Mouse (Mus musculus): ENCODE data around the gene Fpr3. TPM values are rescaled to one million over a fixed set of nuclear protein-coding genes. Genes with fewer than 3 reads are reported as not detected.
"Not testable (repeated sequence)": the region's sequence is repeated elsewhere in the genome, so short reads cannot be mapped to it uniquely, and the experiment has no call there.

Gene Fpr3
- total RNA-seq (2015; ENCODE audit: low replicate concordance) (not detected in 2 replicates), total RNA-seq (2017; ENCODE audit: low replicate concordance) (not detected in 2 replicates)

DNA sequence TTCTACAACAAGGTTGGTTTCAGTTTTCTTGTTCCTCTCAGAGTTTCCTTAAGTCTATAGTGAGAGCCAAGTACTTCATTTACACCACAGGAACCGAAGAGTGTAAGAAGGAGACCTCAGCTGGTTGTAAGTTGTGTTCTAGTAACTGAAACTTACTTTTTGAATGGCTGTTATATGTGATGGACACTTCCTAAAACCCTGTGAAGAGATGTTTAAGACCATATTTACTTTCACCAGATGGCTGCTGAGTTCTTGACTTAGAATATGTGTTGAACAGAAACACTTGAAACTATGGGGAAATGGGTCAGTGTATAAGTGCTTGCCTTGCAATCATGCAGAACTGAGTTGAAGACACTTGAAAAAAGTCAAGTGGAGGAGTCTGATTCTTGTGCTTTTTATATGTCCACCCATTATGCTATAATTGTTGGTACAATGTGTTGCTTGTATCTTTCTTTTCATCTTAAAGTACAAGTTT is at the start of gene Fpr3, which contains the start of gene Fpr2:
TSS of gene Fpr3 (plus strand) at position 79 of the 475 bp plus-strand sequence.
TSS of gene Fpr2 (plus strand) at position 51 of the 475 bp plus-strand sequence.
- ATAC-seq (replicated peaks; ENCODE audit: low FRiP score, poor library complexity, severe bottlenecking) = no peak

DNA sequence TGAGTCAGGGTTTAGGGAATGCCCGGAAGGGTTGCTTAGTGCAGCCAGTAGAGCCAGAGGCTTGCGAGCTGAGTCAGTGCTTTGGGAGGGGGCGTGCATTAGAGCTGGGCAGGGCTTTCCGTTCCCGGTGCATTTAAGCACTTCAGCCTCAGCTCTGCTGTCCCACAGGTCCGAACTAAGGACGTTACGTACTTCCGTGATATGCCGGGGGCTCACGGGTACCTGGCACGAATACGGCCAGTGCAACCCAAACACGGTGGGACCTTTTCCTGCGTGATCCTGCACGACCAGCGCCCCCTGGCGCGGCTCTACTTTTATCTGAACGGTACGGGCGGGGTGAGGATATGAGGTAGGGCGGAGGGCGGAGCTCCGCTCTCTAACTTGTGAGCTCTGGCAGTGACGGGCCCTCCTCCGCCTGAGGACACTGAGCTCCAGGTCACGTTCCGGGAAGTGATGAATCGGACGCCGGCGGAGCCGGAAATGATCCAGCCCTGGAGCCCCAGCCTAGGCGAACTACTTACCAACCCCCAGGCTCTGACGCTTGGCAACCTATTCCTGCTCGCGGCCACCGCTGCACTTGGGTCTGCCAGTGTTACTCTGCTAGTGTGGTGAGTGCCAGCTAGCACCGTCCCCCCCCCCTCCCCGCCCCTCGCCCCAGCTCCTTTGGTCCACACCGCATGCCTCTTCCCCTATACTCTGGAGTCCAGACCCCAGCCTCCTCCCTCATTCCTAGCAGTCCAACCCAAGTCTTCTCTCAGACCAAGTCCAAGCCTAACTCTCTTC is 49.5 kb upstream of the Fpr3 start:
- peak; percentile 99 for ATAC-seq (replicated peaks; ENCODE audit: low FRiP score, poor library complexity, severe bottlenecking)

DNA sequence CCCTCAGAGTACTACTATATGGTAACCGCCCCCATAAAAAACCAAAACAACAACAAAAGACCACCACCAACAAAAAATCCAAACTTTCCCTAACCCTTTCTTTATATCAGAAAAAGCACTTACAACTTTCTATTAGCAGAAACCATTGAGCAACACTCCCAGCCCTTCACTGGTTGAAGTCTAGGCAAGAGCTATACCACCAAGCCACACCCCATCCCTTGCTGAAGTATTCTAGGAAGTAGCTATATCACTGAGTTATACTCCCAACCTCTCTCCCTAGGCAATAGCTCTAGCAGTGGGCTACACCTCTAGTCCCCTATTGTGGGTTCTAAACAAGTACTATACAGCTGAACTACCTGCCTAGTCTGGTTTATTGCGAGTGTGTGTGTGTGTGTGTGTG is 48.4 kb upstream of the Fpr3 start:
- no peak for ATAC-seq (replicated peaks; ENCODE audit: low FRiP score, poor library complexity, severe bottlenecking)

DNA sequence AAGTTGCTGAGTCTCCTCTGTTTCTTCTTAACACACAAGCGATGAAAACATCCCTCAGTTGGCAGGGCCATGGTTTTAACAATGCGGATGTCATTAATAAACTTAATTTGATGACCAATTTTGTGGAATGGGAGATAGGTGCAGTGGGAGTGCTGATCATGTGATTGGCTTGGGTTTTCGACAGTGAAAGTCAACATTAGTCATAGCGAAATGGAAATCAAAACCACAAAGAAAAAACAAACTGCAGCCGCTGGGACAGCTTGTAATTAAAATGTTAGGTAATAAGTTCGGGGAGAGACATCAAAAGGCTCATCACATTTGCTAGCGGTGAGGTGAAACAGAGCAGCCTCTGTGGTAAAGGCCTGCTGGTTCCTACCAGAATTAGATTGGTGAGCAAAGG is 46.9 kb upstream of the Fpr3 start:
- no peak for ATAC-seq (replicated peaks; ENCODE audit: low FRiP score, poor library complexity, severe bottlenecking)

DNA sequence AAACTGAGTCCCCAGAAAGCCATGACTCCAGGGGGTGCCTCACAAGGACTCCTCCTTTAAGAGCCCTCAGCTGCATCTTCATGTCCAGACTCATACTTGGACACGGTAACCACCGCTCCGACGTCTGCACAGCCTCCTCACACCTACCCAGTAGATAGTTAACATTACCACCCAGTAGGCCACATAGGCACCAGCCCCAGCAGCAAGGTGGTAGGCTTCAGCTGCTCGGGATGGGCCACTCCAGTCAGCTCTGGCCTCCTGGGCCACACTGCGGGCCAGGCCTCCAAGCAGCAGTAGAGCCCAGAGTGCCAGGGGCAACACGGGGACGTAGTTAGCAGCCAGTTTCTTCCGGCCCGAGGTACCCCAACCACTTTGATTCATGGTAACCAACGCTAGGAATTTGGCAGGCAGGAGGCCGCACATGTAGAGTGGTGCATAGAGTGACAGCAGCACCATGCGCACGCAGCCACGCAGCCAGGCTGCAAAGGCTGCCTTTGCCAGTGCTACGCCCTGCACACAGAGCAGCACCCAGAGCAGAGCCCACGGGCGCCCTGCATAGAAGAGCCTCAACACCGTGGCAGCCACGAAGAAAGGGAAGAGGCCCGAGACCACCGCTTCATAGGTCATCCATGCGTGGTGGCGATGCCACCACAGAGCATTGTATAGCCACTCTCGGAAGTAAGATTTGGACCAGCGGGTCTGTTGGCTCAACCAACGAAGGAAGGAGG is 44.0 kb upstream of the Fpr3 start:
- no peak for ATAC-seq (replicated peaks; ENCODE audit: low FRiP score, poor library complexity, severe bottlenecking)

DNA sequence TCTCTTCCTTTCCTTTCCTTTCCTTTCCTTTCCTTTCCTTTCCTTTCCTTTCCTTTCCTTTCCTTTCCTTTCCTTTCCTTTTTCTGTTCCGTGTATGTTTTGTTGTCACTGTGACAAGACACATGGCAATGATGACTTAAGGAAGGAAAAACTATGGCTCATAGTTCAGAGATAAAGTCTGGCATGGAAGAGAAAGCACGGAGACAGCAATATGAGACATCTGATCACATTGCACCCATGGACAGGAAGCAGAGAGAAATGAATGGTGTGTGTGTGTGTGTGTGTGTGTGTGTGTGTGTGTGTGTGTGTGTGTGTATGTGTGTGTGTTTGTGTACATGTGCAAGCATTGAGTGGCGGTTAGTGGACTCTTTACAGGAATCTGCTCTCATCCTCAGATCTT is 43.0 kb upstream of the Fpr3 start:
- not testable (repeated sequence) for ATAC-seq (replicated peaks; ENCODE audit: low FRiP score, poor library complexity, severe bottlenecking)

DNA sequence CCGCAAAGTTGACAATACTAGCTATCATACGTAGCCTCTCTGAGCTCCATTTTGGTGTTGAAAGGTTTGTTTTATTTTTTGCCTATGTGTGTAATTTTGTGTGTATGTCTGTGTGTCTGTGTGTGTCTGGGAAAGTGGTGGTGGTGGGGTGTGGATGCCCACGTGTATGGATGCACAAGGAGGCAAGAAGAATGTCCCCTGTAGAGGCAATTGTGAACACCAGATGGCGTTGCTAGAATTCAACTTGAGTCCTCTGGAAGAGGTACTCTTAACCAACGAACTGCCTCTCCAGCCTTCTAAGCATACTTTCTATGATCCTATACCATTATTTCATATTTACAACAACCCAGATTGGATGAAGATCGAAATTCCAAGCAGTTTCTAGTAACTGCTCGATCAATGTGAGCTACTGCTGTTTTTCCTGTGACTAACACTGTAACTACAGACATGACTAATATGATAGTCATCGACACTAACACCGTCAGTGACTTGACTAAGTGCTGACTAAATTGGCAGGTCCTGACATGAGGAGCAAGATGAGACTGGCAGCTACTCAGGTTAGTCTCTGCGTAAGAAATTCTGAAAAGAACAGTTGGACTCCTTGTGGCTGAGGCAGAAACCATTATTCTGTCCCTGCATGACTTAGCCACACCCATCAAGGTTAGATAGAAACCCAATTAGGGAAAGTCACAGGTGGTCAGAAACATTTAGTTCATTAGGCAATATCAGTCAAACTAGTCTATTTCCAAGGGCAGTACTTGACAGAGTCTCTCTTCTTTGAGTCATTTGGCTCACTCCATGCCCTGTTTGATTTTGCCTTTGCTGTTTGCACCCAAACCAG is 42.2 kb upstream of the Fpr3 start:
- no peak for ATAC-seq (replicated peaks; ENCODE audit: low FRiP score, poor library complexity, severe bottlenecking)

DNA sequence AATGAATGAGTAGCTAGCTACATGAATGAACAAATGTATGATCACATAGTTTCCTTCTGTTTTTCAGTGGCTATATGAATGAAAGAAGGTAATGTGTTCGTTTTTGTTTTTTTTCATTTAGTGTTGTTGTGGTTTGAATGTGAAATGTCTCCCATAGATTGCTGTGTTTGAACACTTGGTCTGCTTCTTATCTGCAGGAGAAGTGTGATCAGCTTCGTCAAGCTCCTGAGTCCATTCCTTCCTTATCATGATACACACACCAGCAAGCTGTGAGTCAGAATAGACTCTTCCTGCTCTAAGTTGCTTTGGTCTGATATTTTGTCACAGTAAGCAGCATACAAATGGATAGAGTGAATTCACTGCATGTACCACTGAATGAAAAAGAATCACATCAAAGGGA is 38.7 kb upstream of the Fpr3 start:
- ATAC-seq (replicated peaks; ENCODE audit: low FRiP score, poor library complexity, severe bottlenecking) = no peak

DNA sequence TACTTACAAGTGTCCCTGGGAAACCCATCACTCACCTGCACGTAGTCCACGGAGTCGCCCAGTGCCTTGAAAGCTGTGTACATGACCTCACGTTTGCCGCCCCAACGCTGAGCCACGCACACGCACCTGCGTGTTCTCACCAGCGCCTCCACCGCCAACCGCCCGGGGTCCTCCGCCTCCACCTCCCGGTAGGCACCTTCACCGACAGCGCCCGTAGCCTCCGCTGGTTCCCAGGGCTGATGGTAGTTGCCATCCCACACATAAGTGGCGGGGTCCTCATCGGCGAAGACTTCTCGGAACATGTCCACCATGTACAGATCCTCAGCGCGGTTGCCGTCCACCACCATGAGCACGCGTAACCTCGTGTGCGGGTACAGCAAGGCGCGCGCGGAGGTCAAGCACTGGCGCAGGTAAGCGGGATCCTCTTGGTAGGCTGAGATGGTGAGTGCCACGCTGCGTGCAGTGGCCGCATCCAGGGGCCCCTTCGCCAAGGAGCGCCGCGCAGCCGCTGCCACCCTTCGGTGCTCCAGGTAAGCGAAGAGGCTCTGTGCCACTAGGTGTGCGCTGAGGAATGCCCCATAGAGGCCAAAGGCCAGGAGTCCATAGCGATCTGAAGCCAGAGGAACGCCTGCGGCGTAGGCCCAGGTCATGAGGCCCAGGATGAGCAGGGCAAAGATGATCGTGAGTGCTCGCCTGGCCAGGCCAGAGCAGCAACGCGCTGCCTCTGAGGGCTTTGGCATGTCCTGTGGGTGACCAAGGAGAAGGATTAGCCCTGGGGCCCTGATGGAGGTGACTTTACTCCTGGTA is 37.5 kb upstream of the Fpr3 start:
- ATAC-seq (replicated peaks; ENCODE audit: low FRiP score, poor library complexity, severe bottlenecking) = no peak

DNA sequence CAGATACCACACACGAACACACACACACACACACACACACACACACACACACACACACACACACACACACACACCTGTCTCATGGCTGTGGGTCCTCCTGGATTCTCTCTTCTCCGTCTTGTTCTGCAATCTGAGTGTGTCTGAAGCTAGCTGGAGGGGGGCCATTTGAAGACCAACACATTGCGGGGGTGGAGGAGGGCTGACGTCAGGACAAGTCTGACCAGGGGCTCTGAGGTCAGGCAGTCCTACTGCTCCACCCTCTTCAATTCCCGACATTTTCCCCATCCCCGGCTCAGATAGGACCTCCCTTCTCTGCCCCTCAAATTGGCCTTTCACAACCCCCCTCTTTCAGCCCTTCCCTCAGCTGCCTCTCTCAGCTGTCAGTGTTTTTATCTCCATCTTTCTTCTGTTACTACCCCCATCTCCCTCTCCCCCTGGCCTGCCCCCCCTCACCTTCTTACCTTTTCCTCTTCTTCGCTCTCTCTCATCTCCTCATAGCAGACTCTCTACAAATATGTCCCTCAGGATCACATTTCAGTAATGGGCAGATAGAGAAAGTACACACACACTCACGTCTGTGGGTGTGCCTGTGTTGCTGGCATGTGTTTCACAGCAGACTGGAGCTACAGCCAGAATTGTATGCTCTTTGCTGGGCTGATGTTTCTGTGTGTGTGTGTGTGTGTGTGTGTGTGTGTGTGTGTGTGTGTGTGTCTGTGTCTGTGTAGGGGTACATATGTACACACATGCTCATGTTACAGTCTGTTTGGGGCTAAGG is 32.4 kb upstream of the Fpr3 start, which contains the start of gene Has1:
TSS of gene Has1 (minus strand) at position 142 of the 775 bp plus-strand sequence.
- no peak for ATAC-seq (replicated peaks; ENCODE audit: low FRiP score, poor library complexity, severe bottlenecking)

DNA sequence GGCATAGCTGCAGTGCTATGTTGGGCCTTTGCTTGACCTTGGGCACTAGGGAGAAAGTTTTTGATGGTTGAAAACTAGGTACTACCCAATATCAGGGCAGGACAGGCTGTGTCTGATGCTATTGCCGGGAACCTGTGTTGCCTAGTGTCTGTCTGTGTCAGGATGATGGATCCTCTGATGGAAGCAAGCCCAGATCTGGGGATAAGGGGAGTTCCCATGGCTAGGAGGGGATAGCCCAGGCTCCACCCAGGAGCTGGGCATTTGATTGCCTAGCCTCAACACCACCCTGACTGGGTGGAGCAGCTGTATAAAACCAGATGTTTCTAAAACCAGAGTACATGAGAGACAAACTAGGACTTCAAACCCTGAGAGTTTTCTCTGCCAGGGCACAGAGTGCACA is 31.0 kb upstream of the Fpr3 start:
- no peak for ATAC-seq (replicated peaks; ENCODE audit: low FRiP score, poor library complexity, severe bottlenecking)

DNA sequence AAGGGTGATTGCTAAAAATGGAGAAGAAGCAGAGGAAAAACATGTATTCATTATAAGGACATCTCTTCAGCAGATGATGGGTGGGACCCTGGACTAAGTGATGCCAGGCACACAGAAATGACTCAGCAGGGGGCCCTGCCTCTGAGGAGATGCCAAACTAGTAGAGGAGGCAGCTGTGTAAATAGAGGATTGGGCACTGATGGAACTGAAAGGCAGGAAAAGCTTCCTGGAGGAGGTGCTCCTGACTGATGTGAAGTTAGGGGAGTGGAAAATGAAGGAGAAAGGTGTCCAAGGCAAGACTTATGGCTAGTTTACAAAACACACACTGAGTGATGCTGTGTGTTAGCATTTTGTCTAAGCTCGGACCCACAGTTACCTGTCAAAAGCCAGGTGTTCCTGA is 30.2 kb upstream of the Fpr3 start:
- no peak for ATAC-seq (replicated peaks; ENCODE audit: low FRiP score, poor library complexity, severe bottlenecking)

DNA sequence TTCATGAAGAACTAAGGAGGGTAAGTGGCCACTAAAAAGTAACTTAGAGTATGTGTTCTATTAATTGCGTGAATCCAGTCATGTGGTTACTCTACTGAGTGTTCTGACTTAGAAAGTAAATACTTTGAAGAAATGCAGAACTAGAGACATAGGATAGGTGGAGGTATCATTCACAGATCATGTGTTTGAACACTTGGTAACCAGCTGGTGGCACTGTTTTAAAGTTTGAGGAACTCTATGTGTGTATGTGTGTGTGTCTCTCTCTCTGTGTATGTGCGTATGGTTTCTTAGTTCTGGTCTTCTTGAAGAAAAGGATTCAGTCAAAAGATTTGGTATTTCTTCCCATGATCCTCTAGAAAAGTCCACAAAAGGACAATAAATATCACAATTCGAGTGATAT is 27.5 kb upstream of the Fpr3 start:
- ATAC-seq (replicated peaks; ENCODE audit: low FRiP score, poor library complexity, severe bottlenecking) = no peak

DNA sequence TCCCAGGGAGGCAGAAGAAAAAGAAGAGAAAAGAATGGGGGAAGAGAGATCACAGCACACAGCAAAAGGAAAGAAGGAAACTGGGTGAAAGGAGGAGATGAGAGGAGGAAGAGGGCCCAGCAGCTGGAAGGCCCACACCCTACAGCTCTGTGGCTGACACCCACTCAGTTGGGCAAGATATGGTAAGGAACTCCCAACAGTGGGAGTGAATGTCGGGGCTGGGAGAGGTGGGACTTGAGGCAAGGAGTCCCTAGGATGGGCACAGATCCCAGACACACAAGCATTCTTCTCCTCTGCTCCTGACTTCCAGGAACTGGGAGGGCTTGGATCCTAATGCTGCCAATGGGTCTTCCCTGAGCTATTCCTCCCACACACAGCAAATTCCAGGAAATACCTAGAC is 25.3 kb upstream of the Fpr3 start:
- ATAC-seq (replicated peaks; ENCODE audit: low FRiP score, poor library complexity, severe bottlenecking) = no peak

DNA sequence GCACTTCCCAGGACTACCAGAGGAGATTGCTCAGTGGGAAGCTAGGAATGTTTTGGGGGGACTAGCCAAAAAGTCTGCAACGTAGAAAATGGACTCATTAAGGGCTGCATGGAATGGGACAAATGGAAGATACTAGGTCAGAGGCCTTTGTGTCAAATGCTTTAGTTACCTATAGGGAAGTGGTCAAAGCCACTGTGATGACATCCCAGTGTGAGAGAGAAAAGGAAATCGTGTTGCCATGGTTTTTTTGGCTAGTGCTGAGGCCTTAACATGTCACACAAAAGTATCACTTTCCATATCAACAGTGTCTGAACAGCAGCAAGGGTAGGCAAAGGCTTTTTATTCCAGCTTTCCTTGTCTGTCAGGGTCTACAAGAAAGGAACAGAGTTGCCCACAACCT is 22.5 kb upstream of the Fpr3 start:
- no peak for ATAC-seq (replicated peaks; ENCODE audit: low FRiP score, poor library complexity, severe bottlenecking)

DNA sequence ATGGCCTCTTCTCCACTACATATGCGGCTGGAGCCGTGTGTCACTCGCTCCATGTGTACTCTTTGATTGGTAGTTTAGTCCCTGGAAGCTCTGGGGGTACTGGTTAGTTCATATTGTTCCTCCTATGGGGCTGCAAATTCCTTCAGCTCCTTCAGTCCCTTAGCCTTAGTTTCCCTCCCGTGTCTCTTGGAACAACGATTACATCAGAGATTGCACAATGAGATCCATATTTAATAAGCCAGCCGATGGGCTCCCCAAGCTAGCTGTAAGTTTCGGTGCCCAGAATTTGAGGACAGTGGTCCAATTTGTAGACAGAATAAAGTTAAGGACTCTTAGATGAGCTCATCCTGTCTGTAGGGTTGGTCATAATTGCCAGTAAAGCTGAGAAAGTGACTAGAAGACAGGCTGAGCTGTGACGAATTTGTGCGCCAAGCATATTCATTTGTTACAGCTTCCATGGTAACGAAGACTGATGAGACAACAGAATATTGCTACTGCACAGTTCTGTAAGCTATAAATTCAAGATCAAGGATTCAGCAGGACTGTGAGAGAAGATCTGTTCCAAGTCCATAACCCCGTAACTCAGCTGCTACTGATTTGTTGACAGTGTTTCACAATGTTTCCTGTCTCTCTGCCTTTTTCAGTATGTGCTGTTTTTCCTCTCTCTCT is 20.7 kb upstream of the Fpr3 start:
- no peak for ATAC-seq (replicated peaks; ENCODE audit: low FRiP score, poor library complexity, severe bottlenecking)

DNA sequence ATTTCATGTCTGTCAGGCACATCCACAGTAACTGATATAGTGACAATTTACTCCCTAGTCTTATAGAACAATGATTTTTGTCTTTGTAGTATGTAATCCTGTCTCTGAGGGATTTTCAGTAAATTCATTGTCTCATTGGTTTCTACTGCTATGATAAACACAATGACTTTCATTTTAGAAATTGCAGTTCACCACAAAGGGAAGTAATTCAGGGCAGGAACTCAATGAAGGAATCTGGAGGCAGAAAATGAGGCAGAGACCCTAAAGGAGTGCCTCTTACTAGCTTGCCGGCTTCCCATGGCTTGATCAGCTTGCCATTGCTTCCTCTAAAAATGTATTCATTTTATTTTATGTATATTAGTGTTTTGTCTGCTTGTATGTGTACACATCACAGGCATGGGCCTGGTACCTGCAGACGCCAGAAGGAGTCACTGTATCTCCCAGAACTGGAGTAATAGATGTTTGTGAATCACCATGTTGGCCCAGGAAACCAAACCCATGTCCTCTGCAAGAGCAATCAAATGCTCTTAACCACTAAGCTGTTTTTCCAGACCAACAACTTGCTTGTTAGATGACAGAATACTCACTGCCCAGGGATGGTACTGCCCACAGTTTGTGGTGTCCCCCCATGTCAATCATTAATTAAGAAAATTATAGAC is 16.6 kb upstream of the Fpr3 start:
- no peak for ATAC-seq (replicated peaks; ENCODE audit: low FRiP score, poor library complexity, severe bottlenecking)

DNA sequence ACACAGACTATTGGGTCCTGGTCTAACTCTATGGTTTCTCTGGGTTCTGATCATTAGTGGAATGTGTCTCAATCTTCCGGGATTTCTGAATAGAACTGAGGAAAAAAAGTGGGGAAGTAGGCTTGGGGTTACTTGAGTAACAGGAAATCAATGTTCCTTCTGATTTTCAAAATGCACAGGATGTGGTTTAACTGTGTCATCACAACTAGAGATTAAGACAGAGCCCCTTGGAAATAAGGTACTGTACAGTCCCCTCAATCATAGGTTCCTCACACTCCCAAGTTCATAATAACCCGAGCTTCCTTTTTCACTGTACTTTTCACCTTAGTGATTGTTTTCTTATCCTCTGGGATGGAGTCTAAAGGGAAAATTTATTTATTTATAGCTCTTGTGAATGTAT is 16.0 kb upstream of the Fpr3 start:
- ATAC-seq (replicated peaks; ENCODE audit: low FRiP score, poor library complexity, severe bottlenecking) = no peak

All from erythroblast, adult 5-6 weeks (primary cell).